Mouse (Mus musculus) lung, postnatal 0 days (tissue): ENCODE measurements around the gene Nacad.

Source experiments
- CTCF ChIP-seq: IDR thresholded peaks from 2 replicates; pipeline ENCODE4 v1.5.1; 2016; ENCODE audit warnings: antibody characterized with exemption, mild to moderate bottlenecking
- EP300 ChIP-seq: IDR thresholded peaks from 2 replicates; pipeline ENCODE4 v1.6.1; 2016; ENCODE audit warnings: antibody characterized with exemption, mild to moderate bottlenecking, control low read depth

DNA sequence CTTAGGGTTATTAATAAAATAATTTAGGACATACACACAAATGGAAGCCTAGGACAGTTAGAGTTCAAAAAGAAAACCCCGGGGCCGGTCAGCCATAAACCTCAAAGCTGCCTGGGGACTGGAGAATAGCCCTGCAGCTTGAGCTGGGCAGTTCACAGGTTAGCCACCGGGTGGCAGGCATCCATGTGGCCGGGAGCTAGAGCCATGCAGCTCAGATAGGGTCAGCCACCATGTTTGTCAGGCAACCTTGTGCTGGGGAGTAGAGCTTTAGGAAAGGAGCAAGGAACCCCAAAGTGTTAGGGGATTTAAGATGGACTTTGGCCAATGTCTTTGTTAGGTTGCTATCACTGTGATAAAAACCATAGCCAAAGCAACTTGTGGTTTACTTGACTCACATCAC lies 22.7 kb upstream of the Nacad start:
- peak; percentile 73 for TF ChIP-seq CTCF
- no peak for TF ChIP-seq EP300
